Mouse (Mus musculus) right cerebral cortex, adult 2 months (tissue): Measurements from ENCODE around the gene Tas2r135.
A peak's percentile ranks its signal among the peaks of the same experiment; 100 is the strongest.

Source experiments
- DNase-seq, 2 experiments: peaks; one replicate each; pipeline ENCODE4 v3.0.0; 2021 to 2022; ENCODE audit warnings: low spot score in 2 of 2

The Tas2r135 gene

DNA sequence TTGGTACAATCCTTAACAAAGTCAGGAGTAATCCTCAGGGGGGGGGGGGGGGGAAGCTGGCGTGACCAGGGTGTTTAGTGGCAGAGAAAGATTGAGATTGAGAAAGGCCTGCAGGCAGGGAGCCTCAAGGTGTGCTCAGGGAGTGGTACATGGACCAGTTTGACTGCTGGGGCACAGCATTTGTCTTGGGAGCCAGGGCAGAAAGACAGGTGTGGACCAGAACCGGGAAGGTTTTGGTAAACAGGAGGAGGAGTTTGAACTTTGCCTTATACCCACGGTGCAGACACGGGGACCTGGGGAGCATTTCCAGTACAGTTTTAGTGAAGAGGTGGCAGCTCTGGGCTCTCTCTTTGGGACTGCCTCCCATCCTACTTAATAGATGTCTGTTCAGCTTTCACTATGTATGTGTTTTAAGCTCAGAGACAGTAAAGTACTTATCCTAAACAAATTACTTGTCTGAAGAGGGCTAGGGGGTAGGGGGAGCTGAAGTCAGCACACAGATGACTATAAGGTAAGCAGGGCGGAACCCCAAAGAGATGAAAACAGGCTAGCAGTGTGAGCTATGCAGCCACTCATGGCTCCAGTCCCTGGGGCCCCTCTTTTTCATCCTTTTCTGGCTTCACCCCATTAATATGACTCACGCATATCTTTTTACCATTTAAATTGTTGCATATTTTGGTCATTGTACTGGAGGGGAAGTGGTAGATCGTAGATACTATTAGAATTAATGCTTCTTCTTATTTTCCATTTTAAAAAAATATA is 31.4 kb upstream of the Tas2r135 start:
- DNase-seq, result no peak

GRCm38 (mm10) chr6:42374701-42375100 is 30.5 kb upstream of the Tas2r135 start:
- no peak for DNase-seq

- no peak for DNase-seq
Measured at GRCm38 (mm10) chr6:42375131-42375530, 30.1 kb upstream of the Tas2r135 start.

GRCm38 (mm10) chr6:42376016-42376415 is 29.2 kb upstream of the Tas2r135 start:
- DNase-seq, result no peak

- DNase-seq, result no peak
Measured at GRCm38 (mm10) chr6:42376504-42377019, 28.7 kb upstream of the Tas2r135 start.

GRCm38 (mm10) chr6:42377280-42377679 is 28.0 kb upstream of the Tas2r135 start:
- DNase-seq, result no peak

GRCm38 (mm10) chr6:42379551-42379950 is 25.7 kb upstream of the Tas2r135 start:
- DNase-seq, result no peak

DNA sequence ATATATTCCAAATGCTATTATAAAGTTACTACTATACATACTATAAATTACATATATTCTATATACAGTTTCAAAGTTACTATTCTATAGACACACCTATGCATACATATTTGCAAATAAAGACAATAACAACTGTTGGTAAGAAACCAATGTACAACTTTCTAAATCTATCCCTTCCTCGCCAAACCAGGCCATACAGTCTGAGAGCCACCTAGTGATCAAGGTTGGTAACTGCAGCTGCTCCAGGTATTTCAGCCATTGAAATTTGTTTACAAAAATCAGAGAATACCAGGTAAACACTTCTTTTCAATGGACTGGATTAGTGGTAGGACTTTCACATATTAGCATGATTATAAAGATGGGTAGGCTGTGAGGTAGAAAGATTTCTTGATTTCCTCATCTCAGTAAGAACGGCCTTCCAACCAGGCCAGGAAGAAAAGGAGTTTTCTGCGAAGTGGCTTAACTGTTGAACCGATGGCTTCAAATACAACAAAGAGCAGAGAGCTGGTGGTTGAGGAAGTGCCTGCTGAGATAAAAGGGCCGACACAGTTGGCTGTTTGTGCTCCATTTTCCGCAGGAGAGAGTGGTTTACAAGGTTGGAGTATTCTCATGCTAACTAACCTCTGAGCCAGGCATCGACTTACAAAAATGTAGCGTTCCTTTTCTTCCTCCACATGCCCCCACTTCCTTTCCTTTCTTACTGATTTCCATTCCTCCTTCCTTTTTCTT is 24.7 kb upstream of the Tas2r135 start:
- peak in 1 of 2 experiments; percentile 56 for DNase-seq

DNA sequence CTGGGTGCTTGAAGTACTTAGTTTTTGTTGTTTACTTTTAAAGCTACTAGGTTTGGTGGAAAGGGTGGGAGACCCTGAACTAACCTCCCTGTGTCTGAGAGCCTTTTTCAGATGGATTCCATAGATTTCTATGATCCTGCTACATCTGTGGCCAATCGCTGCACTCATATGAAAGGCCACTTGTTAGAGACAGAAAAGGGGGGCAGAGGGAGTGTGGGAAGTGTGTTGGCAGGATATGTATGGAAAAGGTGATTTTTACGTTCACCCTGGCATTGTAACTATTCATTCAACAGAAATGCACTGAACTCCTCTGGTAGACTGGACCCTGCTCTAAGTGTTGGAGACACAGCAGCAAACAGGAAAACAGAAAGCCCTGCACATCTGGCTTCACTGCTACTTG is 24.0 kb upstream of the Tas2r135 start:
- no peak for DNase-seq

GRCm38 (mm10) chr6:42381916-42382381 is 23.3 kb upstream of the Tas2r135 start:
- DNase-seq, result no peak

DNA sequence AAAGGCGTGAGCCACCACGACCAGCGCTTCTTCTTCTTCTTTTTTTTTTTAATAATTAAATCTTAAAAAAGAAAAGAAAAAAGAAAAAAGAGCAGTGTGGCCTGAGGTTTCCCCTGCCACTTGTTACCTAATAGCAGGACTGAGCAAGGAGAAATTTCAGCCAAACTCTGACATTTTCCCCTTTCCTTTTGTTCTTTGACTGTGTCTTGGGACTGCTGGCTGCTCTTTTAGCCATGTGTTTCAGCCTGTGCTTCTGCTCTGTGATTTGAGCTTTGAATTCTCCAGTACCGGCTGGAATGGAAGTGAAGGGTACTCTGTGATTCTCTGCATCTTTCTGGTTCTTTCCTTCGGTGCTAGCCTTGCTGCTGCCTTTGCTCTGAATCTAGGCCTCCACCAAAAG is 21.9 kb upstream of the Tas2r135 start:
- DNase-seq, result no peak

GRCm38 (mm10) chr6:42385635-42386034 is 19.6 kb upstream of the Tas2r135 start:
- DNase-seq, result peak in 1 of 2 experiments; percentile 39

DNA sequence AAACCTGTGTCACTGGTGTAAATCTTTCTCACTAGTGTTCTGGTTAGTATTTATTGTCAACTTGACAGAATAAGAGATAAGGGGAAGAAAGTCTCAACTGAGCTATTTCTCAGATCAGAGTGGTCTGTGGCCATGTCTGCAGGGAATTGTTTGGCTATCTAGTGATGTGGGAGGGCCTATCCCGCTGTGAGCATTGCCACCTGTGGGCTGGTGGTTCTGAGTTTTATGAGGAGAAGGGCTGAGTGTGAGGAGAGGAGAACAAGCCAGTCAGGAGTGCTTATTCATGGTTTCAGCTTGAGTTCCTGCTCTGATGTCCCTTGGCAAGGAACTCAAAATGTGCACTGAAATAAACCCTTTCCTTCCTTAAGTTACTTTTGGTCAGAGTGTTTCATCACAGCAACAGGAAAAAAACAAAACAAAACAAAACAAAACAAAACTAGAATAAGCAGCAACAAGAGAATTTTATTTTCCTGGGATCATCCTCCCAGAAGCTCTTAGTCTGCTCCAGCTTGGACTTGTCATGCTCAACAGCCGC is 13.4 kb upstream of the Tas2r135 start:
- no peak for DNase-seq

DNA sequence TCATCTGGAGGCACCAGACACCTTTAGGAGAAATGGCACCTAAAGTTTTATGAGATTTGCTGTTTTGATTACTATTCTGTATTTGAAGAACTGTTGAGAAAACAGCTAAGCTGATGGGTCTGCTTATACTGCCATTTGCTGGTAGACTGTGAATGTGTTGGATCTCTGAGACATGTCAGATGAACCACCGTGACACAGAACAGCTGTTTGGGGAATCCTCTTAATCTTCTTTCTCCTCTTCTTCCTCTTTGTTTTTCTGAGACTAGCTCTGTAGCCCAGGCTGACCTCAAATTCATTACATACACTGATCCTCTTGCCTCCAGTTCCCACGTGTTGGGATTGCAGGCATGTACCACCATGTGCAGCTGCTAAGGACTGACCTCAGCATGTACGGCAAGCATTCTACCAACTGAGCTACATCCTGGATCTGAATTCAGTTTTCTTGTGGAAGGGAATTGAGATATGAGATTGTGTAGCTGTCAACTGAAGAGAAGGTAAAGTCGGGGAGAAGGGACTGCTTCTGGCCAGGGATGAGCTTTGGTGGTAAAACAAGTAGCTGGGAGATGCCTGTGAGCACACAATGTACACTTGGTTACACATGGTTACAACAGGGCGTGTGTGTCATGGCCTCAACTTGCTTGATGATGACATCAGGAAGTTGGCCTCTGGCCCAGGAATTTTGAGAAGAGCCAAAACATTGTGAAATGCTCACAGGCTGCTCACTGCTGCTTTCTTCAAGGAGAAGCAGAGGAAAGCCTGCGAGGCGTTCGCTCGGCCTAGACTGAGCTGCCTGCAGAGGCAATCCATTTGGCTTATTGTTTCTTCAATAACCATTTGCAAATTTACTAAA is 9.0 kb upstream of the Tas2r135 start:
- DNase-seq, result no peak

GRCm38 (mm10) chr6:42397041-42397657 is 8.1 kb upstream of the Tas2r135 start:
- no peak for DNase-seq

DNA sequence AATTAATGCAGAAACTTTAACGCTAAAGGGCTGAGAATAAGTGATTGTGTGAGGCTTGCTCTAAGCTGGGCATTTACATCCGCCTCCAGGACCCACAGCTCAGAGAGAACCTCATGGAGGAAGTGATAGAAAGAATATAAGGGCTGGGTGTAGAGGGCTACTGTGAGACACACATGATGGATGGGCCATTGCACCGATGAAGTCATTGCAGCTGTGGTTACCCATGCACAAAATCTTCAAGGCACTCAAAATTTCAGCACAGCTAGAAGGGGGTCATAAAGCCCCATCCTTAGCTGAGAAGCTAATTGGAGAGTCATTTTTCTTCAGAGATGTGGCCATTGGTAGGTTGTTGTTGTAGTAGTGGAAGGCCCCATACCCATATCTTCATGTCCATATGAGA is 6.9 kb upstream of the Tas2r135 start:
- no peak for DNase-seq

DNA sequence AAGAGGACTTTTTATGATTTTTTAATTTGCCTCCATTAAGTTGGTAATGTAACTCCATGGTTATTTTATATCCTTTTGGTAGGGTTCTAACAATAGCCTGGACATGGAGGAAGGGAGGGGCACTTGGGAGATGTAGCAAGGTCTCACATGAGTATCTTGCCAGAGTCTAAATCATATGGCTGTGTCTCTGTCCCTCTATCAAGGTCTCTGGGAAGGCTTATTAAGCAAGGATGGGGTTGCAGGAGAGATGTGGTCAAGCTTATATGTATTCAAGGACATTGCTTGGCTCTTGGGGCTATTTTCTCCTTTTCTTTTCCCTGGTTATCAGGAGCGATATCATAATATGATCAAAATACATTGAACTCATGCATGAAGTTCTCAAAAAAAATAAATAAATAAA is 6.2 kb upstream of the Tas2r135 start:
- no peak for DNase-seq

- no peak for DNase-seq
Measured at GRCm38 (mm10) chr6:42399938-42400337, 5.3 kb upstream of the Tas2r135 start, which contains the start of gene Tas2r143. Tas2r143 (plus strand) TSS chr6:42400238.

- no peak for DNase-seq
Measured at GRCm38 (mm10) chr6:42419443-42419842, 14.2 kb downstream of the Tas2r135 start.

DNA sequence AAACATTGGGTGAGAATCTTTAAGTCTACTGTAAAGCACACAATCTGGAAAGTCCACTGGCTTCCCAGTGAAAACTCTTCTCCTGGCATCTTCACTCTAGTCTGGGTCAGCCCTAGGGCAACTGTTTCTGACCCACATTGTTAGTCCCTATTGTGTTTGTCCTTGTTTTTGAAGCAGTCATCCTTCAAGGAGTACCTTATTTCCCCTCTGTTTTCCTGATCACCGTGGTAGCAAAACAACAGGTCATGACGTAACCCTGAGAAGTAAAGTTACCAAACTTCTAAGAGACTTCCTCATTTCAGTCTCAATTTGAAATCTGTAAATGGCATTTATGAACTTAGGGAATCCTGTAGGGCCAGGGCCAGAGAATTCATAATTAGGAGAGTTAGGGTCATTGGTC is 16.2 kb downstream of the Tas2r135 start:
- no peak for DNase-seq

DNA sequence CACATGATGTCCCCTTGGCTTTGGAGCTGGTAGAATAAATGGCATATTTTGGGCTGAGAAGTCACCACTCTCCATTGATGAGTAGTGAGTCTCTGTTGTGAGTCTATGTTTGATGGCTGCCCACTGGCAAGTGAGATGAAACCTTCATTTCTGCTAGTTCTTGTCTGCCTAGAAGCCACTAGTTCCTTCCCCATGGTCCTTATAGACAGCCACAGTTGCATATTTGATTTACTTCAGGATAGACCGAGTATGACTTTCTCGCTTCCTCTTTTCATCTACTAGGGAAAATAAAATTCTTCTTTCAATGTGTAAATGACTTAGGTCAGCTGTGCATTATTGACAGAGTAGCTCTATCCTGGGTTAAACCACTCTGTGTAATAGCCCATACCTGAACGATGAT is 19.2 kb downstream of the Tas2r135 start:
- DNase-seq, result no peak
